Mouse (Mus musculus) spleen, adult 2 months (tissue): ENCODE results near the gene Ldah.

ENCODE experiments used
- CTCF ChIP-seq: fragments of 200-500 bp; IDR thresholded peaks from 2 replicates; pipeline ENCODE4 v1.5.1; 2011; ENCODE audit warnings: mild to moderate bottlenecking, inconsistent platforms; ENCODE audit not compliant: insufficient read depth, insufficient read length, insufficient replicate concordance; ENCODE audit errors: extremely low read depth
- POLR2A ChIP-seq: fragments of 200-500 bp; IDR thresholded peaks from 2 replicates; pipeline ENCODE4 v1.6.1; 2011; ENCODE audit warnings: low read depth, low read length, inconsistent platforms

- TF ChIP-seq CTCF, result no peak
- TF ChIP-seq POLR2A, result no peak
These were observed 105.9 kb downstream of the Ldah start for GRCm38 (mm10) chr12:8313773-8314172.
